Mouse (Mus musculus): ENCODE measurements around the gene Cnr2. TPM values are rescaled to one million over a fixed set of nuclear protein-coding genes. Genes with fewer than 3 reads are reported as not detected.

The Cnr2 gene
- polyA plus RNA-seq, 1 experiment from 2014 or later = 0.48 TPM

DNA sequence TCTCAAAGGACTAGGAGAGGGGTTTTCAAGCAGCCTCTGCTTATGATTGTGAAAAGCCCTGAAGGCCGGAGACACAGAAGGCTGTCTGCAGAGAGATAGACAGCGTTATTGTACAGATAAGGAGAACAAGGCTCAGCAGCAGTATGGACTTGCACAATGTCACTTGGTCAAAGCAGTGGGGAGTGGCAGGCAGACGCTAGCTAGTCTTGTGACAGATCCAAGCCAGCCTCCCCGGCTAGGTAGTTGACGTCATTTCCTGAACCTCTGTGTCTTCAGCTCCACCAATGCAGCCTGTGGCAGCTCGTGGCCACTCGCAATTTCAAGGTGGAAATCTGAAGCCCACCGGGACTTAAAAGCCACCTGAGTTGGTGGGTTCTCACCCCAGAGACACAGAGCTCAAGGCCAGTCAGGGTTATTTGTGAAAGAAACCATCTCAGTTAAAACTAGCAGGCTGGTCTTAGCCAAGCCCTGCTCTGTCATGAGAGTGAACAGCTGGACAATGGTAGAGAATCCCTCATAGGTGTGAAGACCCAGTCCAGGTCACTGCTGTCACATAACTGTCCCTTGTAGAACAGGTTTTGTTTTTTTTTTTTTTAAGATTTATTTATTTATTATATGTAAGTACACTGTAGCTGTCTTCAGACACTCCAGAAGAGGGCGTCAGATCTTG is 3.3 kb downstream of the Cnr2 start:
- no peak overlapping the region for H3K4me3 ChIP-seq
- no peaks in the 10 kb centered on the region for H3K27me3 ChIP-seq (ENCODE audit: poor library complexity, severe bottlenecking)
- no peaks in the 10 kb centered on the region for H3K36me3 ChIP-seq (replicated peaks)
- no peaks in the 10 kb centered on the region for H3K9me3 ChIP-seq
- H3K27ac ChIP-seq = no peak overlapping the region
- H3K4me1 ChIP-seq = no peaks in the 10 kb centered on the region
- 83% methylated on average over 9 of the region's 9 CpGs for WGBS
- no peak for DNase-seq (ENCODE audit: extremely low spot score, low spot score)

DNA sequence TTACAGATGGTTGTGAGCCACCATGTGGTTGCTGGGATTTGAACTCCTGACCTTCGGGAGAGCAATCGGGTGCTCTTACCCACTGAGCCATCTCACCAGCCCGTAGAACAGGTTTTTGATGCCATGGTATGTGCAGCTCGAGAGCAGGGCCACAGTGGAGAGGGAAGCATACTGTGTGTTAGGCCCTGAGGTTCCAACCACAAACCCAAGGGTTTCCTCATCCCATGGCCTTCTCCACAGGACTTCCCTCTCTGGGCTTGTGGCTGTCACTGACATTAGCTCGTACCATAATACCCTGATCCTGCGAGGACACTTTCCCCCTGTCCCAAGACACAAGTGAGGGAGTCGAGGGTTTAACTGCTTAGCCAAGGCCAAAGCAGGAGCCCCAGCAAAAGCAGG is 3.9 kb downstream of the Cnr2 start:
- H3K9me3 ChIP-seq = no peaks in the 10 kb centered on the region
- no peak overlapping the region for H3K4me3 ChIP-seq
- DNase-seq (ENCODE audit: extremely low spot score, low spot score) = no peak
- 83% methylated on average over 7 of the region's 7 CpGs for WGBS
- no peak overlapping the region for H3K27ac ChIP-seq
- no peaks in the 10 kb centered on the region for H3K27me3 ChIP-seq (ENCODE audit: poor library complexity, severe bottlenecking)
- H3K4me1 ChIP-seq = no peaks in the 10 kb centered on the region
- no peaks in the 10 kb centered on the region for H3K36me3 ChIP-seq (replicated peaks)

DNA sequence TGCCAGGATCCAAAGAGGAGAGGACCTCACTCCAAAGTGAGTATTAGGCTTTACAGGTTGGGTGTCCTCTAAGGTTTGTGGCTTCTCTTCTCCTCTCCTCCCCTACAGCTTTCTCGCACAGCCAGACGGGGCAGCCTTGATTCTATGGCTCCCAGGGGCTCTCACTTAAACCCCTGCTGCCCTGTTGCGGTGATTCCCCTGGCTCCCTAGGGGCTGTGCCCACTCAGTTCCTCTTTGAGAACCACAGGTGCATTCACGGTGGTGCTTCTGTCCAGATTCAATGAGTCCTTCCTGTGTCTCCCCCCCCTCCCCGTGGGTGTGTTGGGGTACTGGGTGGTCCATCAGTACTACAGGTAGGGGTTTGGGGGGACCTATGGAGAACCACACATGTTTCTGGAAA is 4.8 kb downstream of the Cnr2 start:
- Histone ChIP-seq H3K4me3 (no peak overlapping the region), H3K36me3 (replicated peaks) (no peaks in the 10 kb centered on the region), H3K27ac (no peak overlapping the region), H3K4me1 (no peaks in the 10 kb centered on the region), H3K27me3 (ENCODE audit: poor library complexity, severe bottlenecking) (no peaks in the 10 kb centered on the region), H3K9me3 (no peaks in the 10 kb centered on the region)
- 73% methylated on average over 5 of the region's 5 CpGs for WGBS
- no peak for DNase-seq (ENCODE audit: extremely low spot score, low spot score)

DNA sequence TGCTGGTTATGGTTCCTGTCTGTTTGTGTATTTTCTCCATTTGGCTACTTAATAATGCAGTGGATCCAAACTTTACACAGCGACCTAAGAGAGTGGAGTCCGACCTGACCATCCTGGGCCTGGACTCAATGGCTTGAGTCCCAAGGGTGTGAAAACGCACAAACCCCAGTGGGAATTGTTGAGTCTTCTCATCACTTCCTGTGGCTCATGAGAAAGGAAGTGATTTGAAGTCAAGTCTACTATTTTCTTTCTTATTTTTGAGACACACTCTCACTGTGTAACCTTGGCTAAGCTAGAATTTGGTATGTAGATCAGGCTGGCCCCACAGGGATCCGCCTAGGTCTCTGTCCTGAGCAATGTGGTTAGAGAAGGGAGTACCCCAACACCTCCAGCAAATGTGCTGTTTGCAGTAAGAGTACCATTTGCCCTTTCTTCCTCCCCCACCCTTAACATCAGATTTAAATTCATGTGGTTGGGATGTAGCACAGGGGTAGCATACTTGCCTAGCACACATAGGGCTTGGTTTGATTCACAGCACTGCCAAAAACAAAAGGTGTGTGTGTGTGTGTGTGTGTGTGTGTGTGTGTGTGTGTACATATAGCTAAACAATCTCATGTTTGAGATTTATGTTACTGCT is 7.5 kb downstream of the Cnr2 start:
- 93% methylated on average over 4 of the region's 4 CpGs for WGBS

DNA sequence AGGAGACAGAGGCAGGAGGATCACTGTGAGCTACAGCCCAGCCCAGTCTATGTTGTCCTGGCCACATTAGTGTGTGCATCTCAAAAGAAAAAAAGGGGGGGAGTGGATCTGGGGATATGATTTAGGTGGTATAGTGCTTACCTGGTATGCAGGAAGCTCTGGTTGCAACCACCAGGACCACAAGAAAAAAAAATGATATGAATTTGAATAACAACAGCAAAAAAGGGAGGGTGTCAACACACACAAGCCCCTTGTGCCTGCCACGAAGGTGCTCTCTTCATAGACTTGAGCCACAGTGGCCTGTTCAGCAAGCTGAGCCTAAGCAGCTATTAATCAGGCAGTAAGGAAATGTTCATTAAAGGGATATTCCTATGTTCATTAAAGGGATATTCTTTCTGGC is 9.6 kb downstream of the Cnr2 start:
- Histone ChIP-seq H3K27me3 (ENCODE audit: poor library complexity, severe bottlenecking) (no peaks in the 10 kb centered on the region), H3K36me3 (replicated peaks) (no peaks in the 10 kb centered on the region), H3K27ac (no peak overlapping the region), H3K4me3 (no peak overlapping the region), H3K4me1 (no peaks in the 10 kb centered on the region), H3K9me3 (no peaks in the 10 kb centered on the region)
- 82% methylated on average over 1 of the region's 1 CpGs for WGBS
- no peak for DNase-seq (ENCODE audit: extremely low spot score, low spot score)

More for the DNA sequence above, 7.5 kb downstream of the Cnr2 start:
- Histone ChIP-seq H3K27ac (no peak overlapping the region), H3K36me3 (replicated peaks) (no peaks in the 10 kb centered on the region), H3K27me3 (ENCODE audit: poor library complexity, severe bottlenecking) (no peaks in the 10 kb centered on the region), H3K4me3 (no peak overlapping the region), H3K4me1 (no peaks in the 10 kb centered on the region), H3K9me3 (no peaks in the 10 kb centered on the region)
- DNase-seq (ENCODE audit: extremely low spot score, low spot score) = no peak

DNA sequence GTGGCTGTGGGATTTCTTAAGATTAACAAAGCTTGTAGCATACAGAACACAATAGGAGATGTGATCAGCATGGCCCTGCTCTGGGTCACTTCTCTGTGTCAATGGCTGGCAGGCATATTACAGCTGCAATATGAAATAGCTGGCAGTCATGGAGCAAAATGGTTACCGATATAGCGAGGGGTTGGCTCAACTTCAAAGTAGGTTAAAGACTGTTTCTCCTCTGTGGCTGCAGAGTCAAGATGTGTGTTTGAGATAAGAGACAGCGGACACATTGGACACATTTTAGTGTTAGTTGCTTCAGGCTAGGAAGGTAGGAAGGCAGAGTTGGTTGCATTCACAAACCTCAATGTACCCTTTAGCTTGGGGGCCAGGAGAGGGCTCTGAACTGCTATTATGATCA is 11.4 kb downstream of the Cnr2 start:
- 92% methylated on average over 3 of the region's 3 CpGs for WGBS
- no peak for DNase-seq (ENCODE audit: extremely low spot score, low spot score)
- H3K4me1 ChIP-seq = 0 out of 2 replicates have a peak, but pooled peaks cover 6% of the 10 kb centered on the region
- H3K27me3 ChIP-seq (ENCODE audit: poor library complexity, severe bottlenecking) = no peaks in the 10 kb centered on the region
- H3K9me3 ChIP-seq = no peaks in the 10 kb centered on the region
- H3K4me3 ChIP-seq = no peak overlapping the region
- no peak overlapping the region for H3K27ac ChIP-seq
- H3K36me3 ChIP-seq (replicated peaks) = no peaks in the 10 kb centered on the region

DNA sequence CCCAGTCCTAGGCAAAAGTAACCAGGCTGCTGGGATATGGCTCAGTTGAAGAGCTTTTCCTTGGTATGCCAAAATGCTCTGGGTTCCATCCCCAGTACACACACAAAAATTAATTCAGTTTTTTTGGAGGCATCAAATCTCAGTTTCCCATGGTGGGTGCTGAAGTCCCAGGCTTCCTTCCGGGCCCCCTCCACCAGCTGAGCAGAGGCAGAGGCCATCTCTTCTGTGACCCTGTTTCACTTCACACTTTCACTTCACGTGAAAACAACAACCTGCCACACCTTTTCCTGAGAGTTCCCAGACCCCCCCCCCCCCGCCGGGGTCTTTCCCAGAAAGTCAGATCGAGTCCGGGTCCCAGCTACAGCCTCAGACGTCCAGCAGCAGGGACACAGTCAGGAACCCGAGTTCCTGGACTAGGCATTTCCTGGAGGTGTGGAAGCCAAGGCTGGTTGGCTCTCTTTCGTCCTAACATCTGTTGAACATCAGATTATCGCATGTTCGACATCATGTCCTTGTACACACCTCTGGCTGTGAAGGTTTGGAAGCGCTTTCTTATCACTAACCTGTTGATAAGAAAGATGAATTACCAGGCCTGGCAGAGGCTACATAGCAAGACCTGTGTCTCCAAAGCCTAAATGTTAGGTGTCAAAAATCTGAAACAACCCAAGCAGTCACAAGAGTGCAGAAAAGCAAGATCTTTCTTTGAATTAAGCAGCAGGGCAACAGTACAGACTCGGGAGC is 14.3 kb downstream of the Cnr2 start:
- DNase-seq (ENCODE audit: extremely low spot score, low spot score) = no peak
- H3K4me1 ChIP-seq = peaks cover 13% of the 10 kb centered on the region
- no peak overlapping the region for H3K27ac ChIP-seq
- no peak overlapping the region for H3K4me3 ChIP-seq
- H3K36me3 ChIP-seq (replicated peaks) = no peaks in the 10 kb centered on the region
- no peaks in the 10 kb centered on the region for H3K27me3 ChIP-seq (ENCODE audit: poor library complexity, severe bottlenecking)
- no peaks in the 10 kb centered on the region for H3K9me3 ChIP-seq
- WGBS = 76% methylated on average over 13 of the region's 13 CpGs

DNA sequence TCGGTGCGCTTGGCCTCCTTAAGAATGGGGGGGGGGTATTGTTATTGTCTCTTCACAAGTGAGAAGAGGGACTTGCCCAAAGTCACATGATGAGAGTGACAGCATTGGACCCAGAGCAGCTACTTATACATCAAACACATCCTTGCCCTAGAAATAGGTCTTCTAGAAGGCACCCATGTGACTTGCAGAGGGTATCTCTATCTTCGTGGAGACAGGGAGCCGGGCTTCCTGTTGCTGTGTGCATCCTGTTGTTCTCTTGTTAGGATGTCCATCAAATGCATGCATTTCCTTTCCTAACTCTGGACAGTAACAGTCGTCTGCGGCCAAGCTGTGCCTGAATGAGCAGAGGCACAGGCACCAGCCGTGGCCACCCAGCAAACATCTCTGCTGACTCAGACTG is 16.3 kb downstream of the Cnr2 start:
- Histone ChIP-seq H3K27ac (peak overlapping the region; percentile 35; the same call in 1 of the 2 replicates), H3K4me3 (no peak overlapping the region), H3K36me3 (replicated peaks) (no peaks in the 10 kb centered on the region), H3K9me3 (no peaks in the 10 kb centered on the region), H3K27me3 (ENCODE audit: poor library complexity, severe bottlenecking) (no peaks in the 10 kb centered on the region), H3K4me1 (peaks cover 13% of the 10 kb centered on the region)
- WGBS = 78% methylated on average over 7 of the region's 7 CpGs
- DNase-seq (ENCODE audit: extremely low spot score, low spot score) = no peak

DNA sequence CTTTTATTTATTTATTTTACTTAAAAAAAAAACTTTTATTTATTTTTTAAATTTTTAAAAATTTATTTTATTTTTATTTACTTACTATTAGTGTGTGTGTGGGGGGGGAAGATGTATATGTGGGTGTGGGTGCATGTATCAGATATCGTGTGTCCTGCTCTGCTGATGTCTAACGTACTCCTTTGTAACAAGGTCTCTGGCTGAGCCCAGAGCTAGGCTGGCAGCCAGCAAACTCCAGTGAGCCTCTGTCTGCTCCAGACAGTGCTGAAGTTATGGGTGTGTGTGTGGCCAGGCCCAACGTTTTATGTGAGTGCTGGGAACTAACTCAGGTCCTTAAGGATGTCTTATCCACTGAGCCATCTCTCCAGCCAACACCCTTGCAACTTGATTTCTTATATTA is 17.0 kb downstream of the Cnr2 start:
- no peak for DNase-seq (ENCODE audit: extremely low spot score, low spot score)
- WGBS = 69% methylated on average over 3 of the region's 3 CpGs
- H3K4me1 ChIP-seq = peaks cover 15% of the 10 kb centered on the region
- no peaks in the 10 kb centered on the region for H3K9me3 ChIP-seq
- no peaks in the 10 kb centered on the region for H3K27me3 ChIP-seq (ENCODE audit: poor library complexity, severe bottlenecking)
- peak overlapping the region; percentile 69 for H3K27ac ChIP-seq
- H3K36me3 ChIP-seq (replicated peaks) = no peaks in the 10 kb centered on the region
- H3K4me3 ChIP-seq = no peak overlapping the region

DNA sequence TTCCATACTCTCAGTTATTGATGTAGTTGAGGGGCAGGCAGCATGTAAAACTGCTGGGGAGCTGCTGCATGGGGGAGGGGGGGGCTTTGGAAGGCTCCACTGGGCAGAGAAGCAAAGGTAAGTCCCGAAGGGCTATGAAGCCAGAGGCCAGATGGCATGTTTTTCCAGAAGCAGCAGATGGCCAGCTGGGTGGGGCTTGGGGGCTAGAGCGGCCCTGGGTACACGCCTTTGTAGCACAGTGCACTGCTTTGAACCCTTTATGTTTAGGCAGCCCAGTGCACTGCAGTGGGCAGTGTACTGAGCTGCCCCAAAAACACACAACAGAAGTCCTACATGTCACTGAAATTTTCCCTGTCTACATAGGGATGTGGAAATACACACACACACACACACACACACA is 17.6 kb downstream of the Cnr2 start:
- Histone ChIP-seq H3K36me3 (replicated peaks) (no peaks in the 10 kb centered on the region), H3K9me3 (no peaks in the 10 kb centered on the region), H3K4me3 (no peak overlapping the region), H3K4me1 (peaks cover 17% of the 10 kb centered on the region), H3K27ac (peak overlapping the region; percentile 69), H3K27me3 (ENCODE audit: poor library complexity, severe bottlenecking) (no peaks in the 10 kb centered on the region)
- WGBS = 65% methylated on average over 3 of the region's 3 CpGs
- DNase-seq (ENCODE audit: extremely low spot score, low spot score) = peak; percentile 32

DNA sequence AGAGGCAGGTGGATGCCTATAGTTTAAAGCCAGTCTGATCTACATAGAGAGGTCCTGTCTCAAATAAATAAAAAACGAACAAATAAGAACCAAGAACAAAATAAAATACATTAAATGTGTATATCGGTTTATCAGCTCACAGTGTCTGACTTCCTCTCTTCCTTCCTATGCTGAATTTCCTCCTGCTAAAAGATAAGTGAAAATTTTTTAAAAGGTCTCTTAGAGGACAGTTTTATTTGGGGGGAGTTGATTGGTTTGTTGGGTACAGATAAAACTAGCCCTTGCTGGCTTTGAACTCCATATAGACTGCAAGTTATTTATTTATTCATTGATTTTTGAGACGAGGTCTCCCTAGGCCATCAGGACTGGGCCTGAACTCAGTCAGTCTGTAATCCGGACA is 18.2 kb downstream of the Cnr2 start:
- no peaks in the 10 kb centered on the region for H3K27me3 ChIP-seq (ENCODE audit: poor library complexity, severe bottlenecking)
- no peak overlapping the region for H3K4me3 ChIP-seq
- DNase-seq (ENCODE audit: extremely low spot score, low spot score) = no peak
- H3K36me3 ChIP-seq (replicated peaks) = no peaks in the 10 kb centered on the region
- H3K4me1 ChIP-seq = peaks cover 17% of the 10 kb centered on the region
- peak overlapping the region; percentile 69; the same call in 1 of the 2 replicates for H3K27ac ChIP-seq
- 82% methylated on average over 4 of the region's 4 CpGs for WGBS
- no peaks in the 10 kb centered on the region for H3K9me3 ChIP-seq

DNA sequence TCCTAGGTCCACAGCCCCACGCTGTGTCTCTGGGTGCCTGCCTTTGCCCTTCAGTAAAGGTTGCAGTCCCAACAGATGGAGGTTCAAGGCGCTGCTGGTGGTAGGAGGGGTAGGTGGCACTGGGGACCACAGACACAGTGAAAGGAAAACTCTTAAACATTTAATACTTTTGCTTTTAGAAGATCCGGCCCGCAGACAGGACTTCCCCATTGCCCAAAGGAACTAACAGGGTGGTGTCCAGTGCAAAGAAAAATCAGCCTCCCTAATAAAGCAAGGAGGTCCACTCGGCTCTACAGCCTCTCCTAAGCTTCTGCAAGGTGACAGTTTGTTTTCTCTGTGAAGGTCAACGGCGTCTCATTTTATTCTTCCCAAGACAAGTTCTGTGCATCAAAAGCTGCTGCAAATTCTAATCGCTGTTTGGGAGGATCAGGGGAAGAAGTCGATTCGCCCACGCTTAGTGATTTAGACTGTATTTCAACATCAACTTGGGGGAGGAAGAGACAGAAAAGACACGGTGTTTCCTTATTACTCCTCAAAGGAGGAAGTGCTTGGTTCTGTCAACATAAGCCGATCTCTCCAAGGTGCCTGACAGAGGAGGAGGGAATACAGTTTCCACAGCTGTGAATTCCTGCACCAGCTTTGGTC is 23.6 kb downstream of the Cnr2 start:
- no peak for DNase-seq (ENCODE audit: extremely low spot score, low spot score)
- no peaks in the 10 kb centered on the region for H3K9me3 ChIP-seq
- no peak overlapping the region for H3K27ac ChIP-seq
- H3K4me1 ChIP-seq = peaks cover 21% of the 10 kb centered on the region
- peaks cover 10% of the 10 kb centered on the region for H3K36me3 ChIP-seq (replicated peaks)
- no peaks in the 10 kb centered on the region for H3K27me3 ChIP-seq (ENCODE audit: poor library complexity, severe bottlenecking)
- H3K4me3 ChIP-seq = no peak overlapping the region
- WGBS = 90% methylated on average over 13 of the region's 13 CpGs

DNA sequence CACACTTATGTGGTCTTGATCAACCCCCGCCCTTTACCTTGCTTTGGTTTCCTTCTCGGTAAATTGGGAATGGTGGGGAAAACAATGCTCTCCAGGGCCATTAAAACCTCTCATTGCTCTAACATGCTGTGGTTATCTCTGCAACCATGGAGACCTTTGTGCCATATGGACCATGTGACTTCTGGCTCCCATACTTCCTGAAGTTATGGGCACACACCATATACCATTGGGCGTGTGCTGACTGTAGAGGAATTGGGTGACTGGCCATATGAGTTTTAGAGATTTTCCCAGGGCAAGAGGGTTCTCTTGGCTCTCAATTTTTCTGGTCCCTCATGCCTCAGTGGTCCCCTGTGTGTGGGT is 24.1 kb downstream of the Cnr2 start:
- no peak overlapping the region for H3K27ac ChIP-seq
- 98% methylated on average over 3 of the region's 3 CpGs for WGBS
- H3K9me3 ChIP-seq = no peaks in the 10 kb centered on the region
- peaks cover 13% of the 10 kb centered on the region for H3K36me3 ChIP-seq (replicated peaks)
- no peak overlapping the region for H3K4me3 ChIP-seq
- no peak for DNase-seq (ENCODE audit: extremely low spot score, low spot score)
- peaks cover 21% of the 10 kb centered on the region for H3K4me1 ChIP-seq
- H3K27me3 ChIP-seq (ENCODE audit: poor library complexity, severe bottlenecking) = no peaks in the 10 kb centered on the region

Measured in forebrain, embryonic 10.5 days (tissue).